Comparison of ENCODE assay signal across 17 mouse cellular contexts in genomic region chr7:113294598-113294997, GRCm38 (mm10).
DNase-seq lines count a peak whose midpoint lies in the region; ATAC-seq lines count a peak whose summit lies in the region.
"Had no signal": no experiment of that assay in that cellular context is flagged by ENCODE, and none has a peak within 500 bp of the region (broad histone marks: within the 10 kb centered on the region; RNA-seq: fewer than 3 reads in every experiment).

No protein-coding gene starts in this region.

- H3K9me3 ChIP-seq in forebrain, embryonic 11.5 days (ENCODE audit: control insufficient read depth, low read length), result no peaks in the 10 kb centered on the region
- no peaks in the 10 kb centered on the region for H3K9me3 ChIP-seq in forebrain, embryonic 15.5 days
- H3K9me3 ChIP-seq: midbrain, embryonic 10.5 days had no signal

- no peaks in the 10 kb centered on the region for H3K27me3 ChIP-seq in forebrain, embryonic 11.5 days (ENCODE audit: control insufficient read depth, insufficient read depth, low read length)
- H3K27me3 ChIP-seq in forebrain, embryonic 15.5 days, result no peaks in the 10 kb centered on the region
- H3K27me3 ChIP-seq: Patski had no signal

- H3K9ac ChIP-seq in forebrain, embryonic 11.5 days (ENCODE audit: low read length), result no peak overlapping the region
- H3K9ac ChIP-seq in forebrain, embryonic 15.5 days (replicated peaks), result no peak overlapping the region

- H3K4me1 ChIP-seq in forebrain, embryonic 11.5 days (replicated peaks; ENCODE audit: control insufficient read depth, insufficient read depth, low read length), result peaks cover 10% of the 10 kb centered on the region
- peaks cover 6% of the 10 kb centered on the region for H3K4me1 ChIP-seq in forebrain, embryonic 15.5 days

- no peak overlapping the region for H3K27ac ChIP-seq in forebrain, embryonic 11.5 days (ENCODE audit: low read depth, low read length)
- no peak overlapping the region for H3K27ac ChIP-seq in forebrain, embryonic 15.5 days (replicated peaks)
- H3K27ac ChIP-seq: gastrocnemius, adult 2 months had no signal

- no peak overlapping the region for H3K4me3 ChIP-seq in forebrain, embryonic 11.5 days (ENCODE audit: low read depth, low read length)
- H3K4me3 ChIP-seq in forebrain, embryonic 15.5 days, result no peak overlapping the region
- H3K4me3 ChIP-seq: gastrocnemius, adult 2 months; midbrain, embryonic 10.5 days had no signal

- WGBS in forebrain, embryonic 11.5 days, result 86% methylated on average over 6 of the region's 6 CpGs
- WGBS in forebrain, embryonic 15.5 days, result 86% methylated on average over 6 of the region's 6 CpGs

- peak; percentile 39 for DNase-seq in forebrain, embryonic 11.5 days (ENCODE audit: low spot score)
- DNase-seq in liver, result peak; percentile 43
- DNase-seq in kidney, postnatal 10 days, result no peak
- DNase-seq in urinary bladder, postnatal 14 days (ENCODE audit: low spot score), result no peak
- no peak for DNase-seq in left cerebral cortex, postnatal 25 days (ENCODE audit: low spot score in 2 of 2)
- DNase-seq: cerebellum, postnatal 14 days; gastrocnemius, adult 2 months; kidney, adult 9 months; layer of hippocampus, postnatal 36 days; right cerebral cortex, postnatal 4 days had no signal

- intact Hi-C loops in left cerebral cortex, postnatal 25 days (cut with DNase I), result no loop called here

- H3K4me2 ChIP-seq in forebrain, embryonic 11.5 days (ENCODE audit: low read depth, low read length, severe bottlenecking), result no peak overlapping the region
- no peak overlapping the region for H3K4me2 ChIP-seq in forebrain, embryonic 15.5 days (replicated peaks)

- H3K36me3 ChIP-seq in forebrain, embryonic 11.5 days (ENCODE audit: control insufficient read depth, insufficient read depth, low read length), result no peaks in the 10 kb centered on the region
- H3K36me3 ChIP-seq in forebrain, embryonic 15.5 days, result peaks cover 5% of the 10 kb centered on the region; the same call in 1 of the 2 replicates

- ATAC-seq in forebrain, embryonic 11.5 days (replicated peaks; ENCODE audit: low FRiP score), result no peak
- ATAC-seq in forebrain, embryonic 15.5 days (replicated peaks), result no peak
- ATAC-seq in common myeloid progenitor, adult 5-6 weeks (replicated peaks; ENCODE audit: low read depth, poor library complexity, severe bottlenecking), result peak; percentile 72
- peak; percentile 70 for ATAC-seq in megakaryocyte-erythroid progenitor cell, adult 5-6 weeks (replicated peaks; ENCODE audit: low FRiP score, low TSS enrichment, poor library complexity, severe bottlenecking)
- ATAC-seq: forebrain, embryonic 14.5 days; lung, postnatal 0 days; Patski had no signal

Comparison
In these comparisons a context has a peak if more than half of its experiments do, and no peak if none do; other contexts are left out.
1. ATAC-seq: peak in common myeloid progenitor, adult 5-6 weeks (single experiment) and megakaryocyte-erythroid progenitor cell, adult 5-6 weeks (single experiment); none in forebrain, embryonic 11.5 days (single experiment) and forebrain, embryonic 15.5 days (single experiment).
2. DNase-seq: peak in forebrain, embryonic 11.5 days (single experiment) and liver (single experiment); none in kidney, postnatal 10 days (single experiment), urinary bladder, postnatal 14 days (single experiment) and left cerebral cortex, postnatal 25 days (0 of 2).